Comparison of ENCODE assay signal across 25 mouse cellular contexts in genomic region chr6:22036396-22036795, GRCm38 (mm10).
"Had no signal": no experiment of that assay in that cellular context is flagged by ENCODE, and none has a peak within 500 bp of the region (broad histone marks: within the 10 kb centered on the region; RNA-seq: fewer than 3 reads in every experiment).

No protein-coding gene starts in this region.

- H3K9me3 ChIP-seq: heart, embryonic 13.5 days; heart, embryonic 15.5 days; hindbrain, embryonic 13.5 days; hindbrain, embryonic 15.5 days; kidney, embryonic 15.5 days; limb, embryonic 13.5 days; limb, embryonic 15.5 days had no signal

- H3K4me3 ChIP-seq: gastrocnemius, adult 2 months; heart, embryonic 13.5 days; heart, embryonic 15.5 days; hindbrain, embryonic 13.5 days; hindbrain, embryonic 15.5 days; kidney, embryonic 15.5 days; limb, embryonic 13.5 days; limb, embryonic 15.5 days had no signal

- H3K36me3 ChIP-seq: heart, embryonic 13.5 days; heart, embryonic 15.5 days; hindbrain, embryonic 13.5 days; hindbrain, embryonic 15.5 days; kidney, embryonic 15.5 days; limb, embryonic 13.5 days; limb, embryonic 15.5 days had no signal

- ATAC-seq: hindbrain, postnatal 0 days; intestine, embryonic 16.5 days had no signal

- H3K4me2 ChIP-seq: heart, embryonic 11.5 days; heart, embryonic 13.5 days; heart, embryonic 15.5 days; hindbrain, embryonic 13.5 days; hindbrain, embryonic 15.5 days; kidney, embryonic 15.5 days; limb, embryonic 13.5 days; limb, embryonic 15.5 days had no signal

- H3K27ac ChIP-seq: heart, embryonic 13.5 days; heart, embryonic 15.5 days; hindbrain, embryonic 13.5 days; hindbrain, embryonic 15.5 days; hindbrain, postnatal 0 days; kidney, postnatal 0 days; limb, embryonic 13.5 days; limb, embryonic 15.5 days had no signal

- H3K27me3 ChIP-seq: heart, embryonic 13.5 days; heart, embryonic 15.5 days; hindbrain, embryonic 13.5 days; hindbrain, embryonic 15.5 days; kidney, embryonic 15.5 days; limb, embryonic 13.5 days; limb, embryonic 15.5 days had no signal

- H3K9ac ChIP-seq: heart, embryonic 13.5 days; heart, embryonic 15.5 days; hindbrain, embryonic 13.5 days; hindbrain, embryonic 15.5 days; kidney, embryonic 15.5 days; limb, embryonic 13.5 days; limb, embryonic 15.5 days had no signal

- DNase-seq: gastrocnemius, adult 2 months; gastrocnemius, postnatal 10 days; gastrocnemius, postnatal 25 days; heart, adult 18-20 months; heart, postnatal 14 days; heart, postnatal 36 days; kidney, adult 11 months; kidney, adult 2 months; kidney, adult 9 months; kidney, postnatal 14 days; kidney, postnatal 36 days; layer of hippocampus, adult 9-11 months; layer of hippocampus, postnatal 36 days; left cerebral cortex, postnatal 4 days had no signal

- H3K4me1 ChIP-seq: heart, embryonic 15.5 days; hindbrain, embryonic 15.5 days had no signal
